Mouse (Mus musculus): ENCODE measurements around the gene Mpl.

Gene Mpl

DNA sequence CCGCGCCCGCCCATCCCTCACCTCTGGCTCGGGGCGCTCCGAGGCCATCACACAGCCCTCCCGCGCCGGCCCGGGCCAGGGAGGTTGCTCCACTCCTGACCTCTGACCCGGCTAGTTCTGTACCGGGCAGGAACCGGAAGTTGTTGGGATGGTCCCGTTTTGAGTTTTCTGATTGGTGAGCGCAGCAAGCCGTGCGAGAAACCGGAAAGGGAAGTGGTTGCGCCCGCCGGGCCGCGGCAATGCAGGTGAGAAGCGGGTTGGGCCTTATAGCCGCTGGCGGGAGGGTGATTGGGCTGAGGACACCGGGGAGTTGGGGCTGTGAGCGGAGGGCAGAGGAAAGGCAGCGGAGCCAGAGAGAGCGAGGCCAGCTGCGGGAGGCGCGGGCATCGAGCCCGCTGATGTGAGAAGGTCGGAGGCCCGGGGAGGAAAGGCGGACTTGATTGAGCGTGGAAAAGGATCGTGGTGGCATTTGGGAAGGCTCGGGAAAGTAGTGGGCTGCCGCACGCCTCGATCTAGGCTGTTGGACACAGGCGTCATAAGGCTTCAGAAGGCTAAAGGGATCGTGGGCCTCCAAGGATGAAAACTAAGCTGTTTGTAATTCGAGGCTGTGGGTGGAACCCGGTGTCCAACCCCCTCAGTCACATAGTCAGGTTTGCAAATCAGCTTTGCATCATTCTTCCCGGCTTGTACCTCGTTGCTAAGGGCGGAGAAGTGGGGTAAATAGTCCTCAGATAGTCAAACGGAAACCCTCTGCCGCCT, 48.0 kb downstream of the Mpl start, which contains the start of the genes Szt2 and Med8:
Gene Szt2 (minus strand): TSS at position 132 of the 759 bp plus-strand sequence.
Gene Med8 (plus strand): TSS at position 196 of the 759 bp plus-strand sequence.
- ChIA-PET CTCF (interaction anchor here in 2 of 4 experiments (0.6 to 0.9 kb wide), 2 partner anchors 13 to 106 kb away, joined by 3 to 5 read pairs; no protein-coding TSS in a partner anchor), POLR2A (interaction anchor here in 3 of 4 experiments (0.6 to 2.7 kb wide), 15 partner anchors 10 to 52 kb away, joined by 3 to 10 read pairs (median 4); partner anchors contain the start of gene Elovl1 (in 3 of the 3))

DNA sequence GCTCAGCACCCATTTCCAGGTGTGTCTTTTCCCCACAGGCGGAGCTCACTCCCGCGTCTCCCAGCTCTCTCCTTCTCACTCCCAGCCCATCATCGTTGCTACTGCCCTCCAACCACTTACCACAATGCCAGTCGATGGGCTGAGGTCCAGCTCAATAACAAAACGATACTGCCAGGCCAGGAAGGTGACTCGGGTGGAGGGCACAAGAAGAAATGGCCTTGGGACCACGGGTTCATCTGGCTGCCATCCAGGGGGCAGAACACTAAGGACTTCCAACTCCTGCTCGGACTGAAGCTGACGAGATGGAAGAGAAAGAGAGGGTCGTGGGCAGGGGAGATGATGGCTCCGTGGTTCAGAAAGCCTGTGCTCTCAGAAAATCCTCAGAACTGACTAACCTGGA, 54.6 kb downstream of the Mpl start:
- POLR2A ChIA-PET = interaction anchor here in 2 of 4 experiments (1.0 to 1.3 kb wide), 2 partner anchors 29 to 223 kb away, joined by 3 read pairs; partner anchors contain the start of gene Kdm4a (in 1 of the 2)
- CTCF ChIA-PET = interaction anchor here in 1 of 4 experiments (1.0 kb wide), 1 partner anchor 164 kb away, joined by 3 read pairs; no protein-coding TSS in a partner anchor

DNA sequence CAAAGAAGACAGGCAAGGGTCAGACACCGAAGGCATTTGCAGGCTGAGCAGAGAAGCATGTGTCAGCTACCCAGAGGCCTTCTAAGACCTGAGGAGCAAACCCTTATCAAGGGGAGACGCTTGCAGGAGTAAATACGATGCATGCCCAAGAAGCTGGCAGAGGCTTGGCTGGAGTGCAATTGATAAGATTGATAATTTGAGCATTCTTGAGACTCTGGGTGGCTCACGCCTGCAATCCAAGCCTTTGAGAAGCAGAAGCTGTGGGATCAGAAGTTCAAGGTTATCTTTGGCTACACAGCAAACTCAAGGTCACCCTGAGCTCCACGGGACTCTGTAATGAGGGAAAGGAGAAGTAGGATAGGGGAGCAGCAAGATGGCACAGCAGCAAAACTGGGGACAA, 55.4 kb downstream of the Mpl start:
- CTCF ChIA-PET = interaction anchor here in 1 of 4 experiments (1.0 kb wide), 1 partner anchor 164 kb away, joined by 3 read pairs; no protein-coding TSS in a partner anchor
- POLR2A ChIA-PET = interaction anchor here in 2 of 4 experiments (0.9 to 1.3 kb wide), 4 partner anchors 14 to 222 kb away, joined by 3 read pairs; partner anchors contain the start of genes Cdc20 (in 1 of the 2) and Kdm4a (in 1 of the 2)

DNA sequence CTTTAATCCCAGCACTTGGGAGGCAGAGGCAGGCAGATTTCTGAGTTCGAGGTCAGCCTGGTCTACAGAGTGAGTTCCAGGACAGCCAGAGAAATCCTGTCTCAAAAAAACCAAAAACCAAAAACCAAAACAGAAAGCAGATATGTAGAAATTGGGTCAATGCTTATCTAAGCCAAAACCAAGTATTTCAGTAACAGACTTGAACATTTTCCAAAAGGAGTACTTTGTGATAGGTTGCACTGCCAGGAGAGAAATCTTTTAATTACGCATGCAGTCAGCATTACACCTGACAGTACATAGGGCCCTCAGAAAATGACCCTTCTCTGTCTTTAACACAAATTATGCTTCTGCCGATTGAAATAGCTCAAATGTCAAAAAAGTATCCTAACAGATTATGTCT, 55.9 kb downstream of the Mpl start:
- CTCF ChIA-PET = interaction anchor here in 1 of 4 experiments (1.0 kb wide), 1 partner anchor 165 kb away, joined by 3 read pairs; no protein-coding TSS in a partner anchor
- POLR2A ChIA-PET = interaction anchor here in 2 of 4 experiments (0.9 to 1.3 kb wide), 3 partner anchors 13 to 222 kb away, joined by 3 read pairs; partner anchors contain the start of genes Cdc20 (in 1 of the 2) and Kdm4a (in 1 of the 2)

DNA sequence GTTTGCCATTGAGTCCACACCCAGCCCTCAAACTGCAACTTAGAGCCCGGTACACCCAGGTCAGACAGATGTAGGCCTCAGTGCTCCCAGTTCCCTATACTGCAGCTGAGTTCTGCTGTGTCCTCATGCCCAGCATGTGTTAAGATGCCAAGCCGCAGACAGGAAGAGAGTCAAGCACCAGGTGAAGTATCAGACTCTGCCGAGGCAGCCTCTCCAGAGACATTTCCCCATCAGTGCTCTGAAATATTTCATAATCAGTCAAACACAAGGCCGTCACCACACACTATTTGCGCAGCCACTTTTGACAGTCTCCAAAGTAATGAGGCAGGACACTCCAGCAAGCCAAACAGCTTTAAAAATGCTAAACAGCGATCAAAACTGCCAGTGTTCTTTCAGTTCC, 58.9 kb downstream of the Mpl start:
- ChIA-PET POLR2A (no interaction called here), CTCF (no interaction called here)

DNA sequence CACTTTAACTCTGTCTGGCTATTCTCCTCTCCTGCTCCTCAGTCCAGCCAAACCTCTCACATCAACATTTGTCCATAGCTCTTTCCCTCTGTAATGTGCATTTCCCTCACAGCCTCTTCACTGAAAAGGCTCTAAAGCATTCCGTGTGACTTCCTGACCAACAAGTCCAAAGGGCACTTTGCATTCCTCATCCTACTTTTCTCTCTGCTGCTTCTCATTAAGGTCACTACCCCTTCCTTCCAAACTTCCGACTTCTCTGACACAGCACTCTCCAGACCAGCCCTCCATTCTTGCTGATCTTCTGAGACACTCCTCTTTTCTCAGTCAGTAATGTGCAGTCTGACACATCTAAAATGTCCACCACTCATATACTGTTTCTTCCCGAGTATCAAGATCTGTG, 60.9 kb downstream of the Mpl start:
- CTCF ChIA-PET = no interaction called here
- POLR2A ChIA-PET = no interaction called here

DNA sequence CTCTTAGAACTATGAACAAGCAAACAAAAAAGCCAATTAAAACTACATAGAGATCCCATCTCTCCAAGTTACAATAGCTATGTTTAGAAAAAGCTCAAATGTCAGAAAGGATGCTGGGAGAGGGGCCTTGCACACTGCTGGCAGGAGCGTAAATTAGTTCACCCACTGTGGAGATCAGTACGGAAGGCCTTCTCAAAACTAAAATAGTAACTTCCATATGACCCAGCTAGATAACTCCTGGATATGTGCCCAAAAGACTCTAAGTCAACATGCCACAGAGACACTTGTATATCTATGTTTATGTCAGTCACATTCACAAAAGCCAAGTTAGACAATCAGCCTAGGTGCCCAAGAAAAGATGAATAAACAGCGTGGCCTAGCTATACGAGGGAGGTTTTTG, 62.0 kb downstream of the Mpl start:
- ChIA-PET CTCF (no interaction called here), POLR2A (interaction anchor here in 1 of 4 experiments (1.1 kb wide), 1 partner anchor 15 kb away, joined by 3 read pairs; no protein-coding TSS in a partner anchor)

DNA sequence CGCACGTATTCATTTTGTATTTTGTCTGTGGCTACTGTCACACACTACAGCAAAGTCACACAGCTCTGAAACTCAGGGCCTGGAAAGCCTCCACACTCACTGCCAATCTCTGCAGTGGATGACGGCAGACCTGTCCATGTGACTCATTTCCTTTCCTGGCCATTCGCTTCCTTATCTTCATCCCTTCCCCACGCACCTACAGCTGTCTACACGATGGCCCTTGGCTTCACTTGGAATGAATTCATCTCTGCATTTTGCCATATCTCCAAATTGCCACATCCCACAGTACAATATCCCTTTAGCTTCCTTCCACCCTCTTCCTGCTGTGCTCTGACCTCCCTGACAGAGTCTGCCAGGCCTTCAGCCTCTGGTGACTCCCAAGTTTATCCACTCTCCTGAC, 62.8 kb downstream of the Mpl start:
- CTCF ChIA-PET = no interaction called here
- POLR2A ChIA-PET = interaction anchor here in 1 of 4 experiments (1.1 kb wide), 1 partner anchor 16 kb away, joined by 3 read pairs; no protein-coding TSS in a partner anchor
